Mouse (Mus musculus) Patski (cell line): ENCODE results near the gene Higd1c. TPM values are rescaled to one million over a fixed set of nuclear protein-coding genes. Genes with fewer than 3 reads are reported as not detected.

Source experiments
- ATAC-seq: fragments of 100-300 bp; one replicate; pipeline ENCODE4 v1.8.0; 2021
- CTCF ChIA-PET: fragments of 350-600 bp; sonication (Branson Sonifier 250); formaldehyde crosslinking; loops from one replicate; lab custom pipeline; 2022; ENCODE audit warnings: inconsistent platforms; lab: Charles Lee
- POLR2A ChIA-PET: fragments of 350-600 bp; sonication (Branson Sonifier 250); formaldehyde crosslinking; loops from one replicate; lab custom pipeline; 2022; ENCODE audit warnings: antibody characterized with exemption, inconsistent platforms; lab: Charles Lee
- DNase-seq: peaks from one replicate; pipeline ENCODE4 v3.0.0-alpha.2; 2011; ENCODE audit warnings: low read depth, low spot score
- H3K27me3 ChIP-seq: fragments of 371-371 bp; one replicate; pipeline ENCODE4 v1.5.1; 2021
- CTCF ChIP-seq: fragments of 100-300 bp; IDR thresholded peaks from one replicate; pipeline ENCODE4 v1.5.1; 2021
- in situ Hi-C: fragments of 300-500 bp; cut with MboI; formaldehyde crosslinking; loops from 3 replicates; pipeline ENCODE4 v1.11.1; 2018; ENCODE audit warnings: low pct_unique_long_range_greater_than_20kb, mixed read lengths
- polyA plus RNA-seq: library from polyadenylated mRNA; unstranded; gene quantifications from one replicate; pipeline ENCODE4 v1.2.3, GENCODE M21; 2021

The Higd1c gene
- polyA plus RNA-seq, 1 experiment from 2014 or later, result not detected

GRCm38 (mm10) chr15:100387544-100388223 is 23.3 kb downstream of the Higd1c start:
- no peak for TF ChIP-seq CTCF
- no peak for ATAC-seq
- DNase-seq, result no peak
- in situ Hi-C loops, result loop anchor here (5.0 kb wide), 1 partner anchor 65 kb away; no protein-coding TSS in a partner anchor
- CTCF ChIA-PET, result no interaction called here
- POLR2A ChIA-PET, result interaction anchor here (1.0 kb wide), 1 partner anchor 36 kb away, joined by 3 read pairs; no protein-coding TSS in a partner anchor
- no peaks in the 10 kb centered on the region for H3K27me3 ChIP-seq

- TF ChIP-seq CTCF, result no peak
- in situ Hi-C loops, result loop anchor here (5.0 kb wide), 1 partner anchor 64 kb away; no protein-coding TSS in a partner anchor
- POLR2A ChIA-PET, result no interaction called here
- DNase-seq (no peak), ATAC-seq (no peak)
- CTCF ChIA-PET, result no interaction called here
- no peaks in the 10 kb centered on the region for H3K27me3 ChIP-seq
Observed at GRCm38 (mm10) chr15:100388224-100388835, 24.0 kb downstream of the Higd1c start.

DNA sequence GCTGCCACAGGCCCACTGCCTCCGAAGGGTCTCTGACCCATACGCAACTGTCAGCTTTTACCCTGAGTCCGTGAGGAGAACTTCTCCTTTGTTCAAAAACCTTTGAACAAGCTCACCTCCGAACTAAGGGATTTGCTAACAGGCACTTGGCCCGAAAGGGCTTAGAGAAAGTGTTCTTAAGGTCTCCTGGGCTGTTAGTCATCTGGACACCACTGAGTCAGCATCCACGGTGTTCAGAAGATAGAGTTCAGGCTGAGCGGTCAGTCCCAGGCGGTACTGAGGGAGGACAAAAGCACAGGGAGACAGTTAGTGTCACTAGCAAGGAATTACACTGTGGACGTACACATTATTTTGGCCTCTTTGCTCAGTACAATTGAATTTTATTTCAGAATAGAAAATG is 24.5 kb downstream of the Higd1c start:
- CTCF ChIA-PET, result no interaction called here
- no peak for ATAC-seq
- DNase-seq, result no peak

DNA sequence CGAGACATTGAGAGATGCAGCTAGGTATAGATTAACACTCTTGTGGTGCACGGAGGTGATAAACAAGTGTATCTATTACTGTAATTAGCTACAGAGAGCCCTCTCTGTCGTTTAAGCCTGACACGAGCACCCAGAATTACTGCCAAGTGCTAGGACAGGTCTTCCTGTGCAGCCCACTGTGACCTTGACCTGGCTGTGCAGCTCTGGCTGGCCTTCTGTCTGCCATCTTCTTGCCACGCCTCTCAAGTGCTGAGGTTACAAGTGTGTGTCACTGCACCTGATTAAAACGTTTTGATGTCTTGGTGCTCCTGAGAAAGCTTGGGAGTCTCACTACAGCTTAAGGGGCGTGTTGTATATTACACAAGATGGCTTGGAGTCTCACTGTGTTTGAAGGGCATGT is 26.7 kb downstream of the Higd1c start:
- TF ChIP-seq CTCF, result no peak
- in situ Hi-C loops, result no loop called here
- ChIA-PET POLR2A (interaction anchor here (0.6 to 1.9 kb wide), 2 partner anchors 10 to 33 kb away, joined by 4 to 5 read pairs; no protein-coding TSS in a partner anchor), CTCF (interaction anchor here (1.1 to 1.3 kb wide), 2 partner anchors 9 to 30 kb away, joined by 3 to 5 read pairs; no protein-coding TSS in a partner anchor)
- DNase-seq (no peak), ATAC-seq (no peak)
- no peaks in the 10 kb centered on the region for H3K27me3 ChIP-seq

More for the DNA sequence above, 24.5 kb downstream of the Higd1c start:
- no peaks in the 10 kb centered on the region for H3K27me3 ChIP-seq
- in situ Hi-C loops, result loop anchor here (5.0 kb wide), 1 partner anchor 63 kb away; no protein-coding TSS in a partner anchor
- TF ChIP-seq CTCF, result no peak
- POLR2A ChIA-PET, result no interaction called here

DNA sequence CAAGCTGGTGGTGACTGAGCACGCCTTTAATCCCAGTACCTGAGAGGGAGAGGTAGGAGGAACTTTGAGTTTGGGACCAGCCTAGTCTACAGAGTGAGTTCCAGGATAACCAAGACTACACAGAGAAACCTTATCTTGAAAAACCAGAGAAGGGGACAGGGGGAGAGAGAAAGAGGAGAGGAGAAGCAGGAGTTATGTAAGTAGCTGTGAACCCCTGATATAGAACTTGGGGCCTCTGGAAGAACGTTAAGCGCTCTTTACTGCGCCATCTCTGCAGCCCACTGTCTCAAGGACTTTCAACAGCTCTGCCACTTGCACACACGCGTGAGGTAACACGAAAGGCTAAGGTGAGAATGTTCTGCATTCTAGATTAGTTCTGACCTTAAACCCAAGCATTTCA is 27.3 kb downstream of the Higd1c start:
- in situ Hi-C loops, result no loop called here
- ChIA-PET POLR2A (interaction anchor here (0.7 to 1.9 kb wide), 2 partner anchors 9 to 297 kb away, joined by 3 to 4 read pairs; no protein-coding TSS in a partner anchor), CTCF (interaction anchor here (1.1 to 1.3 kb wide), 2 partner anchors 9 to 29 kb away, joined by 3 to 5 read pairs; no protein-coding TSS in a partner anchor)
- DNase-seq, result no peak
- no peak for TF ChIP-seq CTCF
- no peaks in the 10 kb centered on the region for H3K27me3 ChIP-seq
- no peak for ATAC-seq

DNA sequence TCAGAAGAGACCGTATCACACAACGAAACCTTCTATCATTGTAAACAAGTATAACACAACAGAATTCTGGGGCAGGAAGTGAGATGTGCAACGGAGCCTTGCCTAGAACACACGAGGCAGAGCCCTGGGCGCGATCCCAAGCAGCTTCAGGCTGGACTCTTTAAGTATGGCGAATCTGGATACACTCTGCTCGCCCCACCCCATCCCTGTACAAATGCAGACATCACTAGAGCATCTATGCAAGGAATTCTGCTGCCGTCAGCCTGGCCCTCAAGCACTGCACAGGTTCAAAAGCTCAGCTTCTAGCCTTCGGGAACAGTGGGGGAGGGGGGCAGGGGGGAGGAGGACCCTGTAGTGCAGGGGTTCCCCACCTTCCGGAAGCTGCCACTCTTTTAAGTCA is 28.7 kb downstream of the Higd1c start:
- POLR2A ChIA-PET, result interaction anchor here (0.7 to 1.0 kb wide), 2 partner anchors 10 to 58 kb away, joined by 3 read pairs; no protein-coding TSS in a partner anchor
- CTCF ChIA-PET, result interaction anchor here (0.9 kb wide), 1 partner anchor 10 kb away, joined by 3 read pairs; no protein-coding TSS in a partner anchor
- no peak for TF ChIP-seq CTCF
- DNase-seq (no peak), ATAC-seq (no peak)
- no peaks in the 10 kb centered on the region for H3K27me3 ChIP-seq
- in situ Hi-C loops, result no loop called here

DNA sequence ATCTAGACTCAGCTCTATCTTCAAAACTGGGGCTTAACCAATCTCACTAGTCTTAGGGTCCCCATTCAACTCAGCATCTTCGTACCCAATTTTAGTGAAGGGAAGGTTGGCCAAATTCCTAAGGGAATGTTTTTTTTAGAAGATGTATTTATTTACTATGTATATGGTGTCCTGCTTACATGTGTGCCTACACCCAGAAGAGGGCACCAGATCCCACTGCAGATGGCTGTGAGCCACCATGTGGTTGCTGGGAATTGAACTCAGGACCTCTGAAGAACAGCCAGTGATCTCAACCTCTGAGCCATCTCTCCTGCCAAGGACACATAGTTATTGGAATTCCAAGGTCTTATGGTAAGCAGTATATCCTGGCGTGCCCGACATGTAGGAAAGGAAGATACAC is 31.2 kb downstream of the Higd1c start:
- CTCF ChIA-PET, result no interaction called here
- in situ Hi-C loops, result no loop called here
- POLR2A ChIA-PET, result no interaction called here
- no peak for DNase-seq
- no peaks in the 10 kb centered on the region for H3K27me3 ChIP-seq
- no peak for ATAC-seq
- TF ChIP-seq CTCF, result no peak

- POLR2A ChIA-PET, result interaction anchor here (1.4 kb wide), 1 partner anchor 9 kb away, joined by 4 read pairs; no protein-coding TSS in a partner anchor
- no peak for TF ChIP-seq CTCF
- DNase-seq, result no peak
- in situ Hi-C loops, result no loop called here
- peak; percentile 23 for ATAC-seq
- H3K27me3 ChIP-seq, result no peaks in the 10 kb centered on the region
- CTCF ChIA-PET, result interaction anchor here (1.2 to 2.1 kb wide), 3 partner anchors 9 to 25 kb away, joined by 4 to 8 read pairs (median 5); no protein-coding TSS in a partner anchor
Observed at GRCm38 (mm10) chr15:100400592-100401250, 36.4 kb downstream of the Higd1c start.

DNA sequence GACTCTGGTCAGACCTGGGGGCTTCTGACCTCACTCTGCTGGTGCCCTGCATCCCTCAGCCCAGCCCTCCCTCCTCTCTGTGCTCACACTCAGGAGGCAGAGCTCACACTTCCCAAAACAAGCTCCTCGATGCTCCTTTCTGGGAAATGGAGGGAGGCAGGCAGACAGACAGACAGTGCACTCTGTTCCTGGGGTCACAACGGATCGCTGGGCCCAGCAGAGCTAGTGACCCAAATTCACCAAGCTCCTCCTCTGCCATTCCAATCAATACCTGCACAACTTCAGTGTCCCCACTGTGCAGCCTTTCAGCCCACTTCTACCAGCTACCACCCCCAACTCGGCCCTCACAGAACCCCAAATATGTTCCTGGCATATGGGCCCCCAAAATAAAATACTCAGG is 37.5 kb downstream of the Higd1c start:
- CTCF ChIA-PET, result interaction anchor here (1.4 to 2.1 kb wide), 2 partner anchors 21 to 27 kb away, joined by 4 to 8 read pairs; no protein-coding TSS in a partner anchor
- ATAC-seq, result no peak
- in situ Hi-C loops, result no loop called here
- DNase-seq, result no peak
- no peak for TF ChIP-seq CTCF
- POLR2A ChIA-PET, result interaction anchor here (0.6 to 1.4 kb wide), 4 partner anchors 9 to 81 kb away, joined by 3 to 4 read pairs (median 4); no protein-coding TSS in a partner anchor
- H3K27me3 ChIP-seq, result no peaks in the 10 kb centered on the region

- POLR2A ChIA-PET, result interaction anchor here (0.6 to 1.4 kb wide), 3 partner anchors 9 to 81 kb away, joined by 3 to 4 read pairs (median 3); no protein-coding TSS in a partner anchor
- no peak for ATAC-seq
- in situ Hi-C loops, result no loop called here
Observed at GRCm38 (mm10) chr15:100402347-100402746, 38.0 kb downstream of the Higd1c start.

More at GRCm38 (mm10) chr15:100402347-100402746, 38.0 kb downstream of the Higd1c start:
- no peaks in the 10 kb centered on the region for H3K27me3 ChIP-seq
- DNase-seq, result no peak
- no peak for TF ChIP-seq CTCF
- CTCF ChIA-PET, result interaction anchor here (1.1 kb wide), 1 partner anchor 9 kb away, joined by 3 read pairs; no protein-coding TSS in a partner anchor
